Comparison of ENCODE assay signal across 13 mouse cellular contexts in genomic region chr2:25098005-25098615, GRCm38 (mm10). TPM values are rescaled to one million over a fixed set of nuclear protein-coding genes. Genes with fewer than 3 reads are reported as not detected.
A peak's percentile ranks its signal among the peaks of the same experiment; 100 is the strongest.
DNase-seq lines count a peak whose midpoint lies in the region; ATAC-seq lines count a peak whose summit lies in the region.
"Had no signal": no experiment of that assay in that cellular context is flagged by ENCODE, and none has a peak within 500 bp of the region (broad histone marks: within the 10 kb centered on the region; RNA-seq: fewer than 3 reads in every experiment).

No protein-coding gene starts in this region.

- H3K4me2 ChIP-seq in hindbrain, embryonic 13.5 days: no peak overlapping the region
- H3K4me2 ChIP-seq in hindbrain, embryonic 11.5 days (replicated peaks; ENCODE audit: low read depth, low read length): no peak overlapping the region
- no peak overlapping the region for H3K4me2 ChIP-seq in midbrain, embryonic 13.5 days (replicated peaks)
- no peak overlapping the region for H3K4me2 ChIP-seq in stomach, embryonic 16.5 days (ENCODE audit: low read depth, low read length)
- H3K4me2 ChIP-seq in heart, embryonic 12.5 days: no peak overlapping the region
- H3K4me2 ChIP-seq: forebrain, embryonic 13.5 days; liver, embryonic 11.5 days had no signal

- no peak overlapping the region for H3K27ac ChIP-seq in hindbrain, embryonic 13.5 days
- H3K27ac ChIP-seq in hindbrain, embryonic 11.5 days (ENCODE audit: low read depth, low read length): no peak overlapping the region
- H3K27ac ChIP-seq in midbrain, embryonic 10.5 days (replicated peaks): peak overlapping the region; percentile 53
- H3K27ac ChIP-seq in midbrain, embryonic 13.5 days: no peak overlapping the region
- peak overlapping the region; percentile 13; the same call in 1 of the 2 replicates for H3K27ac ChIP-seq in stomach, embryonic 16.5 days (ENCODE audit: low read length)
- no peak overlapping the region for H3K27ac ChIP-seq in heart, embryonic 12.5 days (ENCODE audit: poor library complexity, severe bottlenecking)
- H3K27ac ChIP-seq: forebrain, embryonic 13.5 days had no signal

- peaks cover 10% of the 10 kb centered on the region for H3K27me3 ChIP-seq in hindbrain, embryonic 13.5 days
- 0 out of 2 replicates have a peak, but pooled peaks cover 2% of the 10 kb centered on the region for H3K27me3 ChIP-seq in hindbrain, embryonic 11.5 days (ENCODE audit: control insufficient read depth, insufficient read depth, low read length)
- H3K27me3 ChIP-seq in midbrain, embryonic 10.5 days (ENCODE audit: low read depth, poor library complexity, severe bottlenecking): peaks cover 42% of the 10 kb centered on the region
- H3K27me3 ChIP-seq in midbrain, embryonic 13.5 days: peaks cover 20% of the 10 kb centered on the region
- no peaks in the 10 kb centered on the region for H3K27me3 ChIP-seq in stomach, embryonic 16.5 days (ENCODE audit: control insufficient read depth, insufficient read depth, low read length)
- H3K27me3 ChIP-seq in heart, embryonic 12.5 days (replicated peaks): peaks cover 25% of the 10 kb centered on the region

- no peak overlapping the region for H3K4me3 ChIP-seq in hindbrain, embryonic 13.5 days
- no peak overlapping the region for H3K4me3 ChIP-seq in hindbrain, embryonic 11.5 days (ENCODE audit: low read depth, low read length)
- no peak overlapping the region for H3K4me3 ChIP-seq in midbrain, embryonic 10.5 days
- H3K4me3 ChIP-seq in midbrain, embryonic 13.5 days (replicated peaks): no peak overlapping the region
- H3K4me3 ChIP-seq in stomach, embryonic 16.5 days (replicated peaks; ENCODE audit: low read length): no peak overlapping the region
- H3K4me3 ChIP-seq in heart, embryonic 12.5 days: no peak overlapping the region
- H3K4me3 ChIP-seq: forebrain, embryonic 13.5 days had no signal

- no peaks in the 10 kb centered on the region for H3K36me3 ChIP-seq in hindbrain, embryonic 13.5 days
- H3K36me3 ChIP-seq in hindbrain, embryonic 11.5 days (ENCODE audit: control insufficient read depth, insufficient read depth, low read length): no peaks in the 10 kb centered on the region
- no peaks in the 10 kb centered on the region for H3K36me3 ChIP-seq in midbrain, embryonic 10.5 days
- no peaks in the 10 kb centered on the region for H3K36me3 ChIP-seq in midbrain, embryonic 13.5 days
- H3K36me3 ChIP-seq in stomach, embryonic 16.5 days (ENCODE audit: control insufficient read depth, insufficient read depth, low read length): no peaks in the 10 kb centered on the region
- H3K36me3 ChIP-seq in heart, embryonic 12.5 days: no peaks in the 10 kb centered on the region

- no peaks in the 10 kb centered on the region for H3K9me3 ChIP-seq in hindbrain, embryonic 13.5 days
- H3K9me3 ChIP-seq in hindbrain, embryonic 11.5 days (ENCODE audit: control insufficient read depth, low read length): no peaks in the 10 kb centered on the region
- H3K9me3 ChIP-seq in midbrain, embryonic 10.5 days (replicated peaks): no peaks in the 10 kb centered on the region
- no peaks in the 10 kb centered on the region for H3K9me3 ChIP-seq in midbrain, embryonic 13.5 days
- H3K9me3 ChIP-seq in stomach, embryonic 16.5 days (replicated peaks; ENCODE audit: control insufficient read depth, low read length): no peaks in the 10 kb centered on the region
- no peaks in the 10 kb centered on the region for H3K9me3 ChIP-seq in heart, embryonic 12.5 days (replicated peaks)
- H3K9me3 ChIP-seq: forebrain, embryonic 13.5 days had no signal

- WGBS in hindbrain, embryonic 13.5 days: 85% methylated on average over 3 of the region's 3 CpGs
- 87% methylated on average over 3 of the region's 3 CpGs for WGBS in hindbrain, embryonic 11.5 days
- 84% methylated on average over 3 of the region's 3 CpGs for WGBS in midbrain, embryonic 10.5 days
- 82% methylated on average over 3 of the region's 3 CpGs for WGBS in midbrain, embryonic 13.5 days
- 64% methylated on average over 3 of the region's 3 CpGs for WGBS in stomach, embryonic 16.5 days
- 53% methylated on average over 3 of the region's 3 CpGs for WGBS in heart, embryonic 12.5 days

- no peak for ATAC-seq in hindbrain, embryonic 13.5 days (ENCODE audit: low FRiP score)
- ATAC-seq in hindbrain, embryonic 11.5 days (ENCODE audit: low FRiP score): no peak
- no peak for ATAC-seq in midbrain, embryonic 13.5 days
- no peak for ATAC-seq in stomach, embryonic 16.5 days (ENCODE audit: insufficient read depth, low FRiP score)
- no peak for ATAC-seq in heart, embryonic 12.5 days (ENCODE audit: insufficient number of reproducible peaks, low FRiP score)
- ATAC-seq: inflammation-experienced regulatory T-cells, adult 6 months had no signal

- H3K4me1 ChIP-seq in hindbrain, embryonic 13.5 days (replicated peaks): peaks cover 22% of the 10 kb centered on the region
- H3K4me1 ChIP-seq in hindbrain, embryonic 11.5 days (replicated peaks; ENCODE audit: control insufficient read depth, insufficient read depth, low read length): peaks cover 5% of the 10 kb centered on the region; the same call in 1 of the 2 replicates
- H3K4me1 ChIP-seq in midbrain, embryonic 10.5 days: peaks cover 35% of the 10 kb centered on the region
- peaks cover 19% of the 10 kb centered on the region for H3K4me1 ChIP-seq in midbrain, embryonic 13.5 days (replicated peaks)
- H3K4me1 ChIP-seq in stomach, embryonic 16.5 days (ENCODE audit: control insufficient read depth, insufficient read depth, low read length): 0 out of 2 replicates have a peak, but pooled peaks cover 8% of the 10 kb centered on the region
- 0 out of 2 replicates have a peak, but pooled peaks cover 3% of the 10 kb centered on the region for H3K4me1 ChIP-seq in heart, embryonic 12.5 days (replicated peaks)

- DNase-seq in hindbrain, embryonic 11.5 days (ENCODE audit: low spot score): no peak
- DNase-seq in midbrain, embryonic 10.5 days (ENCODE audit: low spot score): no peak
- DNase-seq in brain, adult 2 months (ENCODE audit: low read depth, low spot score): peak; percentile 63
- DNase-seq: cerebellum, adult 9-10 months; gastrocnemius, postnatal 36 days had no signal

- 0 out of 2 replicates have a peak overlapping the region, but pooled peaks have one; percentile 3 for H3K9ac ChIP-seq in hindbrain, embryonic 13.5 days
- H3K9ac ChIP-seq in hindbrain, embryonic 11.5 days (ENCODE audit: low read depth, low read length): no peak overlapping the region
- no peak overlapping the region for H3K9ac ChIP-seq in midbrain, embryonic 13.5 days (replicated peaks)
- H3K9ac ChIP-seq in stomach, embryonic 16.5 days (ENCODE audit: low read length): 0 out of 2 replicates have a peak overlapping the region, but pooled peaks have one; percentile 15
- H3K9ac ChIP-seq in heart, embryonic 12.5 days: no peak overlapping the region
- H3K9ac ChIP-seq: forebrain, embryonic 13.5 days had no signal

RNA-seq across cellular contexts. Expression of gene Noxa1, which starts 3.2 kb away (rescaled TPM):
- polyA plus RNA-seq in hindbrain, embryonic 13.5 days (2015; fragmentation: Nextera tagmentation; extraction: Ambion mirVana): not detected in 2 replicates
- polyA plus RNA-seq in hindbrain, embryonic 11.5 days (2014; fragmentation: Nextera tagmentation; extraction: Ambion mirVana): not detected in 2 replicates
- polyA plus RNA-seq in midbrain, embryonic 10.5 days (2016; fragmentation: Nextera tagmentation; extraction: Ambion mirVana): 0.09 TPM in 1 of 2 replicates, not detected in the other
- polyA plus RNA-seq in midbrain, embryonic 13.5 days (2015; fragmentation: Nextera tagmentation; extraction: Ambion mirVana): 0.16 TPM in 1 of 2 replicates, not detected in the other
- polyA plus RNA-seq in stomach, embryonic 16.5 days (2015; fragmentation: Nextera tagmentation; extraction: Ambion mirVana): 8.1 and 8.8 TPM in 2 replicates
- 0.10 TPM in 1 of 2 replicates, not detected in the other for polyA plus RNA-seq in heart, embryonic 12.5 days (2016; fragmentation: Nextera tagmentation; extraction: Ambion mirVana)
- polyA plus RNA-seq: forebrain, embryonic 13.5 days; midbrain, postnatal 0 days had no signal

RNA-seq across cellular contexts. Expression of gene Entpd8, which starts 18.0 kb away (rescaled TPM):
- polyA plus RNA-seq in hindbrain, embryonic 13.5 days (2015; fragmentation: Nextera tagmentation; extraction: Ambion mirVana): not detected in 2 replicates
- polyA plus RNA-seq in hindbrain, embryonic 11.5 days (2014; fragmentation: Nextera tagmentation; extraction: Ambion mirVana): not detected in 2 replicates
- not detected in 2 replicates for polyA plus RNA-seq in midbrain, embryonic 10.5 days (2016; fragmentation: Nextera tagmentation; extraction: Ambion mirVana)
- polyA plus RNA-seq in midbrain, embryonic 13.5 days (2015; fragmentation: Nextera tagmentation; extraction: Ambion mirVana): not detected in 2 replicates
- polyA plus RNA-seq in stomach, embryonic 16.5 days (2015; fragmentation: Nextera tagmentation; extraction: Ambion mirVana): 2.5 and 2.6 TPM in 2 replicates
- polyA plus RNA-seq in heart, embryonic 12.5 days (2016; fragmentation: Nextera tagmentation; extraction: Ambion mirVana): not detected in 2 replicates
- polyA plus RNA-seq: forebrain, embryonic 13.5 days; midbrain, postnatal 0 days had no signal

RNA-seq across cellular contexts. Expression of gene Nsmf, which starts 44.0 kb away (rescaled TPM):
- polyA plus RNA-seq in hindbrain, embryonic 13.5 days (2015; fragmentation: Nextera tagmentation; extraction: Ambion mirVana): 130 and 136 TPM in 2 replicates
- 37.6 and 51.1 TPM in 2 replicates for polyA plus RNA-seq in hindbrain, embryonic 11.5 days (2014; fragmentation: Nextera tagmentation; extraction: Ambion mirVana)
- 66.4 and 84.9 TPM in 2 replicates for polyA plus RNA-seq in midbrain, embryonic 10.5 days (2016; fragmentation: Nextera tagmentation; extraction: Ambion mirVana)
- 110 and 115 TPM in 2 replicates for polyA plus RNA-seq in midbrain, embryonic 13.5 days (2015; fragmentation: Nextera tagmentation; extraction: Ambion mirVana)
- polyA plus RNA-seq in stomach, embryonic 16.5 days (2015; fragmentation: Nextera tagmentation; extraction: Ambion mirVana): 57.2 and 62.0 TPM in 2 replicates
- 58.7 and 62.8 TPM in 2 replicates for polyA plus RNA-seq in heart, embryonic 12.5 days (2016; fragmentation: Nextera tagmentation; extraction: Ambion mirVana)

Comparison
In these comparisons a context has a peak if more than half of its experiments do, and no peak if none do; other contexts are left out.
1. H3K27ac ChIP-seq: peak in midbrain, embryonic 10.5 days (single experiment) and stomach, embryonic 16.5 days (single experiment); none in hindbrain, embryonic 13.5 days (single experiment), hindbrain, embryonic 11.5 days (single experiment), midbrain, embryonic 13.5 days (single experiment) and heart, embryonic 12.5 days (single experiment).
2. H3K9ac ChIP-seq: peak in hindbrain, embryonic 13.5 days (single experiment) and stomach, embryonic 16.5 days (single experiment); none in hindbrain, embryonic 11.5 days (single experiment), midbrain, embryonic 13.5 days (single experiment) and heart, embryonic 12.5 days (single experiment).